Mouse (Mus musculus) C3H10T1/2 (cell line): ENCODE data around the gene Oxct1. TPM values are rescaled to one million over a fixed set of nuclear protein-coding genes. Genes with fewer than 3 reads are reported as not detected.

ENCODE experiments used
- polyA plus RNA-seq, 2 experiments: library from polyadenylated mRNA; unstranded; fragments of >200 nt; fragmentation: generic; extraction: Trizol; gene quantifications; one replicate each; pipeline ENCODE4 v1.2.1; 2012; ENCODE audit warnings: missing spikeins in 2 of 2

Oxct1 gene
- 100 to 1,000 TPM in 1 of 2 experiments, 10 to 100 TPM in 1; 19.1 to 110 TPM for polyA plus RNA-seq

GRCm38 (mm10) chr15:4026231-4026773 is at the start of gene Oxct1:
Oxct1 (plus strand) TSS chr15:4026383.

DNA sequence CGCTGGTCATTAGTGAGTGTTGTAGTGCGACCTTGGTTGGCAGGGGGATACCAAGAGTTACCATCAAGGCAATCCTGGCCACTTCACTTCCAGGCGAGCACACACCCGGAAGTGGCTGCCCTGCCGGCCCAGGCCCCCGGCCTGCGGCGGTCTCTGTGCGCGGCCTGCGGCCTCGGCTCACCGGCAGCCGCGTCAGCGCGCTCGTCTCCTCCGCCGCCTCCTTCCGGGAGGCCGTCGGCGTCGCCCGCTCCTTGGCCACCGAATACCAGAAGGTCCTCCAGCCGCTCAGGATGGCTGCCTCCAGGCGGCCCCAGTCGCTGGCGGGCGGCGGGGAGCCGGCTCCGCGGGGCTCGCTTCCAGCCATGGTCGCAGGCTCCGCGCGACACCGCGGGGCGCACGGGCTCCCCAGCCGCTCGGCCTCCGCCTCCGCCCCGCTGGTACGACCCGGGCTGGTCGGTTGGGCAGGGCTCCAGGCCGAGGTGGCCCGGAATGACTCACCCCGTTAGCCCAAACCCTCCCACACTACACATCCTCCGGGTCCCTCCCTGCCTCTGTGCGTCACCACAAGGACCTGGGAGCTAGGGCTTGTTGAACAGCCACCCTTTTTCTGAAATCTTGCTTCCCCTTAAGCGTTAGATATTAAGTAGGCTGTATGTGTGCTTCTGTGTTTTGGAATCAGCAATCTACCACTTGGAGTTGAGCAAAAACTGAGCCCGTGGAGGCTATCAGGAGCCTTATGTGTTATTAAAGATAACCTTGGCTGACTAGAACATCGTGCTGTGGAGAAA is 46.9 kb upstream of the Oxct1 start, which contains the start of gene Fbxo4:
TSS of gene Fbxo4 (minus strand) at position 513 of the 788 bp plus-strand sequence.

DNA sequence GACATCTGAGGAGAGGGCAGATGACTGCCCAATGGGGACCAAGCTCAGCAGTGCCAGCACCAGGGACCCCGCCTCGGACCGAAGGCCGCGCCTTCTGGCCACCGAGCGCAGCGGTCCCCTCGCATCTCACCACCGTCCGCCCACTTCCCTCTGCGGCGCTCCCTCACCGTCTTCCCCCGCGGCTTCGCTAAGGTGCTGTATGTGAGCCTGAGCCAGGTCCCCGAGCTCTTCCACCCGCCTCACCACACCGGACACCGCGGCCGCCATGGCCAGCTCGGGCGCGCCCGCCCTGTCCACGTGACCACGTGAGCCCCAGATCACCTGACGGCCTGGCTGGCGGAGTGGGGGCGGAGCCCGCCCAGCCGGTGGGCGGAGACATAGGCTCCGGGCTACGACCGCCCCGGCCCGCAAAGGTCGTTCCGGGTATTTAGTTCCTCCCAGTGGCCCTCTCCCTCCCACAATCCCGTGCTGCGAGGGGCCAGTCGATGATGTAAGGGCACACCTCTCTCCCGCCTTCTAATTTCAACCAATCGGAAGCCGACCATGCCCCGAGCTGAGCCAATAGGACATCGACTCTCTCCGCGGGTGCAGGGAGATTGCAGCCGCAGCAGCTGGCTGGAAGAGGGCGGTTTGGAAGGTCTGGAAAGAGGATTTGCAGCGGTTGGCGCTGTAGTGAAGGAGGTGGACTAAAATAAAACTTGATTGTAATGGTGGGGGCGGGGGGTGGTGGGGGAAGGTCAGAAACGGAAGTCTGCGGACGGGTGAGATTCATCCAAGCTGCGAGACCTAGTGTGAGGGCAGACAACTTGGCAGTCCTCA is 30.5 kb upstream of the Oxct1 start, which contains the start of gene AW549877:
TSS of gene AW549877 (minus strand) at position 297 of the 819 bp plus-strand sequence.

Other genes starting within 250 kb of the Oxct1 start
- 10 to 100 TPM in 1 of 2 experiments, 1 to 10 TPM in 1; 9.4 to 29.2 TPM for gene Fbxo4, start 46.8 kb upstream of the Oxct1 start, polyA plus RNA-seq
- 1 to 10 TPM in 1 of 2 experiments, under 1 TPM in 1; 0.23 to 6.3 TPM for gene AW549877, start 30.6 kb upstream of the Oxct1 start, polyA plus RNA-seq